Mouse (Mus musculus) hindlimb bud, embryonic 11.5 days (tissue): ENCODE measurements around the gene Zfand3.

Experiments used
- DNase-seq: peaks from one replicate; pipeline ENCODE4 v3.0.0-alpha.2; 2012; ENCODE audit warnings: low read depth, low spot score; ENCODE audit errors: extremely low spot score

Zfand3 gene

DNA sequence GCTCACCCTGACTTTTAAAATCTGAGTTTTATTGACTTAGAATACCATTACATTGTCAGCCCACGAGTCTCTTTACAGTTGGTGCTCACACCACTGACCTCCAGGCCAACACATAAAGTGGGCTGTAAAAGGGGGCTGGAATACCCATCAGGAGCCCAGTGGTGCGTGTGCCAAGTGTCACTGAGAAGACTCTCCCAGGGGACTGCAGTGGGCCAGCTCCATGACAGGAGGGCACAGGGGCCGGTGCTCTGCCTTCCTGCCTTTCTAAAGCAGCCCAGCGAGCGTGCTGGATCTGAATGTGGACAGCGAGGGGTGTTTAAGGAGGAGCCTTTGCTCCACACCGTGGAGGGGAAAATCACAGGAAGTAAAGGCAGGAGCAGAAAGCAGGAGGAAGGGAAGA is 249.4 kb downstream of the Zfand3 start:
- DNase-seq: no peak

DNA sequence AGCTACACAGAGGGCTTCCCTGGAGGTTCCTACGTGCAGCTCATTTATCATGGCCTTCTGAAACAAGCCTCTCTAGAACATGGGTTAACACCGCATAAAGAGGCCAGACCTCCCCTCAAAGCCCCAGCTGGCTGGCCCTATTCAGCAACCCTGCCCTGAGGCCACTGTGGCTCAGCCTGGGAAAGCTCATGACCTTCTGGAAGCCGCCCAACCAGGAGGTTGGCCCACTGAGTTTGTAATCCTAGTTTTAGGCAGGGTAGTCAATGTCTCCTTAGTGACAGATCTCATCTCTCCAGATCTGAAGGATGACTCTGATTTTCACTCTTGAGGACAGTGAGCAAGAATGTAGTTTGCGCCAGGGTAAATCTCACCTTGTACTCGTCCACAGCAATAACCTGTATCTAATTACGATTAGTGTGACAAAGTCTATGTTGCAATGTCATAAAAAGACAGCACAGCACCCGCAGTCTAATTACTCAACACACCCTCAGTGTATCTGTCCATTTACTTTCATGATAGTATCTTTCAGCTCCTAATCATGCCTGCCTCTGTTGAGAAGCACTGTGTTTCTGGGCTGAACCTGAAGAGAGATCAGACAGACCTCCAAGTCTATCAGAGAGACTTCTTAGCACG is 251.5 kb downstream of the Zfand3 start:
- DNase-seq: no peak

DNA sequence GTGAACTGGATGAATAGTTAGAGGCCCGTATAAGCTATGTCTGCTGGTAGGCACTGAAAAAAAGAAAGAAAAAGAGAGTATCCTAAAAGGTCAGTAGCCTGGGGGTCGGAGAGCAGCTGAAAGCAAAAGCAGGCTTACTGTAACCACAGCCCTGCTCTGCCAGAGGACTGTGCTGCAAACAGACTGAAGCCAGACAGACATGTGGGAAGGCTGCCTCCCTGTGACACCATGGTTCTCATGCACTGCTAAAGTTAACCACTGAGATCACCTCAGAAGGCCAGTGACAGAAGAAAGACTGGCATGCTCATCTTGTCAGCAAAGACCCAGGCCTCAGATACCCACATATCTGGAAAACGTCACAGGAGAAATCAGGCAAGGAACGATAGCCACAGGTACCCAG is 253.9 kb downstream of the Zfand3 start:
- DNase-seq: no peak

DNA sequence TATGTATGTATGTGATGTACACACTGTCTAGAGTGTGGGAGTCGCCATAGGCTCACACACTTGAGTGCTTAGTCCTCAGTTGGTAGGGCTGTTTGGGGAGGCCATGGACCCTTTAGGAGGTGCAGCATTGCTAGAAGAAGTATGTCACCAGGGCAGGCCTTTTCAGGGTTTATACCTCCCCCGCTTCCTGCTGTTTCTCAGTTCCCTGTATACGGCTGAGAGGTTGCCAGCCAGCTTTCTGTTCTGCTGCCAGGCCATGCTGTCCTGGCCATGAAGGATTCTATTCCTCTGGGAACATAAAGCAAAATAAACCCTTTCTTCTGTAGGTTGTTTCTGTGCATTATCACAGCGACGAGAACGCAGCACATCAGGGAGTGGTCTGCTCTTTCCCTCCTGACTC is 255.4 kb downstream of the Zfand3 start:
- no peak for DNase-seq
